Mouse (Mus musculus) heart, postnatal 25 days (tissue): ENCODE measurements around the gene Tob1. TPM values are rescaled to one million over a fixed set of nuclear protein-coding genes. Genes with fewer than 3 reads are reported as not detected.

Experiments used
- DNase-seq: peaks from one replicate; pipeline ENCODE4 v3.0.0; 2022; ENCODE audit warnings: low spot score
- intact Hi-C: fragments of 180-260 bp; cut with DNase I; formaldehyde crosslinking; loops from one replicate; pipeline ENCODE4 v1.15.1; 2025
- total RNA-seq, 2 experiments: library from RNA; stranded (reverse); gene quantifications; 2 replicates each; pipeline ENCODE4 v1.2.3; 2021

Gene Tob1
- total RNA-seq, 2 experiments from 2014 or later: 57.2 to 60.6 TPM

GRCm38 (mm10) chr11:94196311-94196710 lies 14.9 kb upstream of the Tob1 start:
- DNase-seq: no peak
- intact Hi-C loops: no loop called here

GRCm38 (mm10) chr11:94198405-94199146 lies 12.7 kb upstream of the Tob1 start:
- no peak for DNase-seq
- intact Hi-C loops: no loop called here

- intact Hi-C loops: no loop called here
- no peak for DNase-seq
Measured at GRCm38 (mm10) chr11:94199771-94200170, 11.5 kb upstream of the Tob1 start.

GRCm38 (mm10) chr11:94200422-94200821 lies 10.8 kb upstream of the Tob1 start:
- no peak for DNase-seq
- intact Hi-C loops: no loop called here

- no peak for DNase-seq
- intact Hi-C loops: no loop called here
Measured at GRCm38 (mm10) chr11:94202106-94202505, 9.1 kb upstream of the Tob1 start.

GRCm38 (mm10) chr11:94203066-94203465 lies 8.2 kb upstream of the Tob1 start:
- DNase-seq: no peak
- intact Hi-C loops: no loop called here

- DNase-seq: no peak
- intact Hi-C loops: no loop called here
Measured at GRCm38 (mm10) chr11:94206398-94207114, 4.7 kb upstream of the Tob1 start.

- intact Hi-C loops: no loop called here
- no peak for DNase-seq
Measured at GRCm38 (mm10) chr11:94208811-94209675, 2.2 kb upstream of the Tob1 start.

GRCm38 (mm10) chr11:94209695-94210131 lies 1.5 kb upstream of the Tob1 start:
- intact Hi-C loops: loop anchor here (1.0 to 5.0 kb wide), 3 partner anchors 49 to 118 kb away; partner anchors contain the start of gene Ankrd40
- no peak for DNase-seq

GRCm38 (mm10) chr11:94210191-94211086 lies 815 bp upstream of the Tob1 start:
- peak; percentile 88 for DNase-seq
- intact Hi-C loops: loop anchor here (1.0 to 5.0 kb wide), 3 partner anchors 50 to 117 kb away; partner anchors contain the start of gene Ankrd40

GRCm38 (mm10) chr11:94211651-94212488 lies 616 bp downstream of the Tob1 start:
- intact Hi-C loops: loop anchor here (2.0 to 5.0 kb wide), 2 partner anchors 51 to 115 kb away; partner anchors contain the start of gene Ankrd40
- DNase-seq: peak; percentile 54

GRCm38 (mm10) chr11:94212489-94212836 lies 1.2 kb downstream of the Tob1 start:
- intact Hi-C loops: loop anchor here (5.0 kb wide), 1 partner anchor 115 kb away; the partner anchor contains the start of gene Ankrd40
- DNase-seq: no peak

GRCm38 (mm10) chr11:94212997-94213396 lies 1.7 kb downstream of the Tob1 start:
- intact Hi-C loops: loop anchor here (5.0 kb wide), 1 partner anchor 114 kb away; the partner anchor contains the start of gene Ankrd40
- no peak for DNase-seq

- intact Hi-C loops: loop anchor here (5.0 kb wide), 1 partner anchor 113 kb away; the partner anchor contains the start of gene Ankrd40
Measured at GRCm38 (mm10) chr11:94213735-94214594, 2.7 kb downstream of the Tob1 start.

GRCm38 (mm10) chr11:94215581-94215980 lies 4.3 kb downstream of the Tob1 start:
- intact Hi-C loops: no loop called here
- no peak for DNase-seq

More at GRCm38 (mm10) chr11:94213735-94214594, 2.7 kb downstream of the Tob1 start:
- no peak for DNase-seq

- intact Hi-C loops: no loop called here
- no peak for DNase-seq
Measured at GRCm38 (mm10) chr11:94216247-94216646, 5.0 kb downstream of the Tob1 start.

GRCm38 (mm10) chr11:94221257-94221656 lies 10.0 kb downstream of the Tob1 start:
- no peak for DNase-seq
- intact Hi-C loops: no loop called here
